Mouse (Mus musculus): ENCODE data around the gene Trio. TPM values are rescaled to one million over a fixed set of nuclear protein-coding genes. Genes with fewer than 3 reads are reported as not detected.

Gene Trio
- polyA plus RNA-seq, 1 experiment, result 0.03 TPM

GRCm38 (mm10) chr15:27987979-27988378, 37.7 kb downstream of the Trio start:
- no peaks in the 10 kb centered on the region for H3K27me3 ChIP-seq (ENCODE audit: control insufficient read depth)
- no peak for TF ChIP-seq GATA1 (IDR thresholded peaks at IDR 0.05; ENCODE audit: low read length)
- TF ChIP-seq TAL1 (IDR thresholded peaks at IDR 0.05; ENCODE audit: low read length), result no peak
- H3K4me1 ChIP-seq (ENCODE audit: control insufficient read depth), result peaks cover 4% of the 10 kb centered on the region
- no peak overlapping the region for H3K4me3 ChIP-seq (replicated peaks)
- H3K36me3 ChIP-seq (ENCODE audit: control insufficient read depth), result no peaks in the 10 kb centered on the region
- H3K9me3 ChIP-seq (ENCODE audit: control insufficient read depth, low read length), result no peaks in the 10 kb centered on the region

GRCm38 (mm10) chr15:27984881-27985280, 40.8 kb downstream of the Trio start:
- Histone ChIP-seq H3K36me3 (ENCODE audit: control insufficient read depth) (no peaks in the 10 kb centered on the region), H3K27me3 (ENCODE audit: control insufficient read depth) (no peaks in the 10 kb centered on the region), H3K9me3 (ENCODE audit: control insufficient read depth, low read length) (no peaks in the 10 kb centered on the region), H3K4me1 (ENCODE audit: control insufficient read depth) (peaks cover 4% of the 10 kb centered on the region), H3K4me3 (replicated peaks) (no peak overlapping the region)
- TF ChIP-seq GATA1 (IDR thresholded peaks at IDR 0.05; ENCODE audit: low read length), result no peak
- TF ChIP-seq TAL1 (IDR thresholded peaks at IDR 0.05; ENCODE audit: low read length), result no peak

- H3K4me1 ChIP-seq (ENCODE audit: control insufficient read depth), result no peaks in the 10 kb centered on the region
- TF ChIP-seq GATA1 (IDR thresholded peaks at IDR 0.05; ENCODE audit: low read length), result no peak
- TF ChIP-seq TAL1 (IDR thresholded peaks at IDR 0.05; ENCODE audit: low read length), result no peak
- no peak overlapping the region for H3K4me3 ChIP-seq (replicated peaks)
- no peaks in the 10 kb centered on the region for H3K9me3 ChIP-seq (ENCODE audit: control insufficient read depth, low read length)
- no peaks in the 10 kb centered on the region for H3K27me3 ChIP-seq (ENCODE audit: control insufficient read depth)
- no peaks in the 10 kb centered on the region for H3K36me3 ChIP-seq (ENCODE audit: control insufficient read depth)
These were observed 43.7 kb downstream of the Trio start for GRCm38 (mm10) chr15:27981764-27982500.

- no peaks in the 10 kb centered on the region for H3K9me3 ChIP-seq (ENCODE audit: control insufficient read depth, low read length)
- no peak for TF ChIP-seq TAL1 (IDR thresholded peaks at IDR 0.05; ENCODE audit: low read length)
- no peak for TF ChIP-seq GATA1 (IDR thresholded peaks at IDR 0.05; ENCODE audit: low read length)
These were observed 44.4 kb downstream of the Trio start for GRCm38 (mm10) chr15:27981258-27981657.

GRCm38 (mm10) chr15:27980436-27980835, 45.2 kb downstream of the Trio start:
- no peaks in the 10 kb centered on the region for H3K36me3 ChIP-seq (ENCODE audit: control insufficient read depth)
- H3K4me1 ChIP-seq (ENCODE audit: control insufficient read depth), result no peaks in the 10 kb centered on the region
- no peak overlapping the region for H3K4me3 ChIP-seq (replicated peaks)
- no peaks in the 10 kb centered on the region for H3K9me3 ChIP-seq (ENCODE audit: control insufficient read depth, low read length)
- no peaks in the 10 kb centered on the region for H3K27me3 ChIP-seq (ENCODE audit: control insufficient read depth)
- TF ChIP-seq TAL1 (IDR thresholded peaks at IDR 0.05; ENCODE audit: low read length) (no peak), GATA1 (IDR thresholded peaks at IDR 0.05; ENCODE audit: low read length) (no peak)

More at GRCm38 (mm10) chr15:27981258-27981657, 44.4 kb downstream of the Trio start:
- no peaks in the 10 kb centered on the region for H3K36me3 ChIP-seq (ENCODE audit: control insufficient read depth)
- H3K27me3 ChIP-seq (ENCODE audit: control insufficient read depth), result no peaks in the 10 kb centered on the region
- H3K4me1 ChIP-seq (ENCODE audit: control insufficient read depth), result no peaks in the 10 kb centered on the region
- no peak overlapping the region for H3K4me3 ChIP-seq (replicated peaks)

GRCm38 (mm10) chr15:27976950-27977349, 48.7 kb downstream of the Trio start:
- no peak overlapping the region for H3K4me3 ChIP-seq (replicated peaks)
- H3K9me3 ChIP-seq (ENCODE audit: control insufficient read depth, low read length), result no peaks in the 10 kb centered on the region
- no peaks in the 10 kb centered on the region for H3K4me1 ChIP-seq (ENCODE audit: control insufficient read depth)
- H3K27me3 ChIP-seq (ENCODE audit: control insufficient read depth), result no peaks in the 10 kb centered on the region
- no peaks in the 10 kb centered on the region for H3K36me3 ChIP-seq (ENCODE audit: control insufficient read depth)
- TF ChIP-seq GATA1 (IDR thresholded peaks at IDR 0.05; ENCODE audit: low read length) (no peak), TAL1 (IDR thresholded peaks at IDR 0.05; ENCODE audit: low read length) (no peak)

GRCm38 (mm10) chr15:27976366-27976765, 49.3 kb downstream of the Trio start:
- Histone ChIP-seq H3K9me3 (ENCODE audit: control insufficient read depth, low read length) (no peaks in the 10 kb centered on the region), H3K4me1 (ENCODE audit: control insufficient read depth) (no peaks in the 10 kb centered on the region), H3K27me3 (ENCODE audit: control insufficient read depth) (no peaks in the 10 kb centered on the region), H3K4me3 (replicated peaks) (no peak overlapping the region), H3K36me3 (ENCODE audit: control insufficient read depth) (no peaks in the 10 kb centered on the region)
- TF ChIP-seq TAL1 (IDR thresholded peaks at IDR 0.05; ENCODE audit: low read length) (no peak), GATA1 (IDR thresholded peaks at IDR 0.05; ENCODE audit: low read length) (no peak)

- no peak for TF ChIP-seq TAL1 (IDR thresholded peaks at IDR 0.05; ENCODE audit: low read length)
- TF ChIP-seq GATA1 (IDR thresholded peaks at IDR 0.05; ENCODE audit: low read length), result no peak
- no peaks in the 10 kb centered on the region for H3K4me1 ChIP-seq (ENCODE audit: control insufficient read depth)
- H3K4me3 ChIP-seq (replicated peaks), result no peak overlapping the region
These were observed 51.0 kb downstream of the Trio start for GRCm38 (mm10) chr15:27974637-27975036.

GRCm38 (mm10) chr15:27968183-27968582, 57.5 kb downstream of the Trio start:
- H3K36me3 ChIP-seq (ENCODE audit: control insufficient read depth), result no peaks in the 10 kb centered on the region
- no peak overlapping the region for H3K4me3 ChIP-seq (replicated peaks)
- TF ChIP-seq TAL1 (IDR thresholded peaks at IDR 0.05; ENCODE audit: low read length) (no peak), GATA1 (IDR thresholded peaks at IDR 0.05; ENCODE audit: low read length) (no peak)
- no peaks in the 10 kb centered on the region for H3K27me3 ChIP-seq (ENCODE audit: control insufficient read depth)
- H3K9me3 ChIP-seq (ENCODE audit: control insufficient read depth, low read length), result no peaks in the 10 kb centered on the region
- no peaks in the 10 kb centered on the region for H3K4me1 ChIP-seq (ENCODE audit: control insufficient read depth)

More at GRCm38 (mm10) chr15:27974637-27975036, 51.0 kb downstream of the Trio start:
- H3K27me3 ChIP-seq (ENCODE audit: control insufficient read depth), result no peaks in the 10 kb centered on the region
- no peaks in the 10 kb centered on the region for H3K9me3 ChIP-seq (ENCODE audit: control insufficient read depth, low read length)
- H3K36me3 ChIP-seq (ENCODE audit: control insufficient read depth), result no peaks in the 10 kb centered on the region
